ENCODE assay signal across 8 mouse cellular contexts in the genomic region with DNA sequence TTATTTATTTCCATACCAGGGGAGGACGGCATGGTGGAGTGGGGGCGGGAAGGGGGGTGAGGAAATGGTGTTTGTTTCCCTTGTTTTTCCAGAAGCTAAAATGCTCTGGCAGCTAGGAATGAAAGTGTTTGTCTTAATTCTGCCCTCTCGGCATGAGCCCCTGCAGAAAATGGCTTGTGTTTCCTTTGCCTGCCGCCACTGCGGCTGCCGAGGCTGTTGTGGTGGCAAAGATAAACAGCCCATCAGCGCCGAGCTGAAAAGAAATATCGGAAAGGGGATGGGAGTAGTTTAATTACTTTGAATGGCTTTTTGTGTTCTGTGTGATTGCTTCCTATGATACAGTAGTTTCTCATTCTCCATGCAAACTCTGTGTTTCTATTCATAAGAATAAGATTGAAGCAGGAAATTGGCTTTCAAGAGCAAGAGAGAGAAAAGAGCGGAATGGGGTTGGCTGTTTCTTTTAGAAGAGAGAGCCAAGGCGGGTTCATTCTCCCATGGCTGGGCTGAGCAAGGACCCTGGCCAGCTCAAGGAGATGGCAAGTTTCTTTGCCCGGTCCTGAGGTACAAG.
DNase-seq lines count a peak whose midpoint lies in the region; ATAC-seq lines count a peak whose summit lies in the region.

No protein-coding gene starts in this region.

- H3K4me1 ChIP-seq in heart, embryonic 10.5 days = peaks cover 14% of the 10 kb centered on the region; the same call in 1 of the 2 replicates

- no peak for ATAC-seq in activated CD4-positive, CD25-positive, alpha-beta regulatory T cell, adult 4 months

- no peaks in the 10 kb centered on the region for H3K27me3 ChIP-seq in heart, embryonic 10.5 days (ENCODE audit: insufficient read depth, poor library complexity, severe bottlenecking)

- no peaks in the 10 kb centered on the region for H3K9me3 ChIP-seq in heart, embryonic 10.5 days

- 7% methylated on average over 12 of the region's 12 CpGs for WGBS in heart, embryonic 10.5 days

- peak overlapping the region; percentile 82 for H3K27ac ChIP-seq in heart, embryonic 10.5 days

- intact Hi-C loops in heart, postnatal 10 days (cut with DNase I) = no loop called here
- intact Hi-C loops in left cerebral cortex, postnatal 4 days (cut with DNase I) = no loop called here

- peak overlapping the region; percentile 60 for H3K4me3 ChIP-seq in heart, embryonic 10.5 days

- DNase-seq in heart, embryonic 10.5 days (ENCODE audit: low spot score) = no peak
- no peak for DNase-seq in heart, adult 18-20 months
- DNase-seq in cerebellum, postnatal 36 days = peak; percentile 8 to 18
- DNase-seq in heart, postnatal 10 days = peak; percentile 1 to 7
- peak; percentile 48 for DNase-seq in left cerebral cortex, postnatal 4 days
- DNase-seq in neural tube, embryonic 10.5 days (ENCODE audit: extremely low spot score, low spot score) = peak; percentile 20
- DNase-seq in adrenal gland, postnatal 14 days = no peak

- H3K36me3 ChIP-seq in heart, embryonic 10.5 days = no peaks in the 10 kb centered on the region

Comparison
In these comparisons a context has a peak if more than half of its experiments do, and no peak if none do; other contexts are left out.
1. DNase-seq: peak in cerebellum, postnatal 36 days (2 of 2), heart, postnatal 10 days (2 of 2), left cerebral cortex, postnatal 4 days (single experiment) and neural tube, embryonic 10.5 days (single experiment); none in heart, embryonic 10.5 days (single experiment), heart, adult 18-20 months (0 of 2) and adrenal gland, postnatal 14 days (single experiment).